Mouse (Mus musculus): ENCODE results near the gene Gm21411. TPM values are rescaled to one million over a fixed set of nuclear protein-coding genes. Genes with fewer than 3 reads are reported as not detected.
"Not testable (repeated sequence)": the region's sequence is repeated elsewhere in the genome, so short reads cannot be mapped to it uniquely, and the experiment has no call there.

The Gm21411 gene
- total RNA-seq (2015): not detected in 2 replicates
- not detected in 2 replicates for total RNA-seq (2017)

GRCm38 (mm10) chr4:146909386-146910137 lies at the start of gene Gm21411:
Gene Gm21411, minus strand, starts transcription at chr4:146909590.
- ATAC-seq (ENCODE audit: poor library complexity, severe bottlenecking): not testable (repeated sequence)

GRCm38 (mm10) chr4:146941691-146942090 lies 32.3 kb upstream of the Gm21411 start:
- ATAC-seq (ENCODE audit: poor library complexity, severe bottlenecking): not testable (repeated sequence)

GRCm38 (mm10) chr4:146932311-146933082 lies 23.1 kb upstream of the Gm21411 start:
- ATAC-seq (ENCODE audit: poor library complexity, severe bottlenecking): no peak

GRCm38 (mm10) chr4:146915196-146915595 lies 5.8 kb upstream of the Gm21411 start:
- ATAC-seq (ENCODE audit: poor library complexity, severe bottlenecking): no peak

GRCm38 (mm10) chr4:146908131-146908530 lies 1.3 kb downstream of the Gm21411 start:
- ATAC-seq (ENCODE audit: poor library complexity, severe bottlenecking): not testable (repeated sequence)

- not testable (repeated sequence) for ATAC-seq (ENCODE audit: poor library complexity, severe bottlenecking)
These were observed 4.6 kb downstream of the Gm21411 start for GRCm38 (mm10) chr4:146904782-146905181.

- ATAC-seq (ENCODE audit: poor library complexity, severe bottlenecking): not testable (repeated sequence)
These were observed 6.3 kb downstream of the Gm21411 start for GRCm38 (mm10) chr4:146903126-146903525.

Other genes starting within 250 kb of the Gm21411 start
- gene Zfp989, start 62.4 kb upstream of the Gm21411 start, total RNA-seq (2015): not detected in 2 replicates
- gene Zfp989, start 62.4 kb upstream of the Gm21411 start, total RNA-seq (2017): not detected in 2 replicates
- gene Rex2, start 112.3 kb upstream of the Gm21411 start, total RNA-seq (2015): not detected in 2 replicates
- gene Rex2, start 112.3 kb upstream of the Gm21411 start, total RNA-seq (2017): not detected in 2 replicates
- gene Zfp991, start 222.4 kb upstream of the Gm21411 start, total RNA-seq (2015): 50.9 and 68.8 TPM in 2 replicates
- gene Zfp991, start 222.4 kb upstream of the Gm21411 start, total RNA-seq (2017): 39.6 and 47.2 TPM in 2 replicates